Mouse (Mus musculus): Measurements from ENCODE around the gene Rita1. TPM values are rescaled to one million over a fixed set of nuclear protein-coding genes. Genes with fewer than 3 reads are reported as not detected.
A peak's percentile ranks its signal among the peaks of the same experiment; 100 is the strongest.

Rita1 gene
- total and polyA plus RNA-seq, 2 experiments from 2014 or later, result 24.1 to 28.6 TPM

- no peaks in the 10 kb centered on the region for H3K27me3 ChIP-seq (ENCODE audit: insufficient read depth, low read length)
- H3K4me2 ChIP-seq (ENCODE audit: low read depth), result peak overlapping the region; percentile 93
- WGBS, result 4% methylated on average over 26 of the region's 29 CpGs
- no peaks in the 10 kb centered on the region for H3K9me3 ChIP-seq (ENCODE audit: low read length)
- peaks cover 15% of the 10 kb centered on the region for H3K4me1 ChIP-seq (ENCODE audit: insufficient read depth)
- TF ChIP-seq CTCF (IDR thresholded peaks at IDR 0.05; ENCODE audit: low read depth), result no peak
- no peak for ATAC-seq
- peaks cover 9% of the 10 kb centered on the region; the same call in 1 of the 2 replicates for H3K36me3 ChIP-seq (ENCODE audit: insufficient read depth)
- H3K9ac ChIP-seq, result peak overlapping the region; percentile 67
- H3K4me3 ChIP-seq (ENCODE audit: low read depth, low read length), result peak overlapping the region; percentile 71
- peak overlapping the region; percentile 80 for H3K27ac ChIP-seq (ENCODE audit: low read depth, low read length)
- no peak for DNase-seq
Observed at GRCm38 (mm10) chr5:120587940-120588568, 24.3 kb downstream of the Rita1 start.

GRCm38 (mm10) chr5:120587616-120587926 is 24.8 kb downstream of the Rita1 start:
- H3K27me3 ChIP-seq (ENCODE audit: insufficient read depth, low read length), result no peaks in the 10 kb centered on the region
- H3K9me3 ChIP-seq (ENCODE audit: low read length), result no peaks in the 10 kb centered on the region
- H3K9ac ChIP-seq, result peak overlapping the region; percentile 67; the same call in 1 of the 2 replicates
- no peak for DNase-seq
- peak overlapping the region; percentile 71 for H3K4me3 ChIP-seq (ENCODE audit: low read depth, low read length)
- H3K36me3 ChIP-seq (ENCODE audit: insufficient read depth), result peaks cover 12% of the 10 kb centered on the region; the same call in 1 of the 2 replicates
- 25% methylated on average over 9 of the region's 9 CpGs for WGBS
- H3K4me2 ChIP-seq (ENCODE audit: low read depth), result peak overlapping the region; percentile 93
- H3K4me1 ChIP-seq (ENCODE audit: insufficient read depth), result peaks cover 15% of the 10 kb centered on the region
- no peak overlapping the region for H3K27ac ChIP-seq (ENCODE audit: low read depth, low read length)
- ATAC-seq, result no peak
- no peak for TF ChIP-seq CTCF (IDR thresholded peaks at IDR 0.05; ENCODE audit: low read depth)

- H3K4me3 ChIP-seq (ENCODE audit: low read depth, low read length), result peak overlapping the region; percentile 71
- ATAC-seq (no peak), DNase-seq (peak; percentile 50)
- H3K36me3 ChIP-seq (ENCODE audit: insufficient read depth), result peaks cover 13% of the 10 kb centered on the region; the same call in 1 of the 2 replicates
- 10% methylated on average over 17 of the region's 17 CpGs for WGBS
- H3K27me3 ChIP-seq (ENCODE audit: insufficient read depth, low read length), result no peaks in the 10 kb centered on the region
- H3K27ac ChIP-seq (ENCODE audit: low read depth, low read length), result peak overlapping the region; percentile 50
- no peak overlapping the region for H3K9ac ChIP-seq
- H3K4me1 ChIP-seq (ENCODE audit: insufficient read depth), result peaks cover 15% of the 10 kb centered on the region
- H3K9me3 ChIP-seq (ENCODE audit: low read length), result no peaks in the 10 kb centered on the region
- peak overlapping the region; percentile 93 for H3K4me2 ChIP-seq (ENCODE audit: low read depth)
- TF ChIP-seq CTCF (IDR thresholded peaks at IDR 0.05; ENCODE audit: low read depth), result no peak
Observed at GRCm38 (mm10) chr5:120586741-120587615, 25.4 kb downstream of the Rita1 start.

- no peak for DNase-seq
- H3K36me3 ChIP-seq (ENCODE audit: insufficient read depth), result peaks cover 20% of the 10 kb centered on the region; the same call in 1 of the 2 replicates
- no peak overlapping the region for H3K4me3 ChIP-seq (ENCODE audit: low read depth, low read length)
- no peak for TF ChIP-seq CTCF (IDR thresholded peaks at IDR 0.05; ENCODE audit: low read depth)
- no peak overlapping the region for H3K4me2 ChIP-seq (ENCODE audit: low read depth)
- no peaks in the 10 kb centered on the region for H3K27me3 ChIP-seq (ENCODE audit: insufficient read depth, low read length)
- WGBS, result 42% methylated on average over 15 of the region's 15 CpGs
- peaks cover 15% of the 10 kb centered on the region for H3K4me1 ChIP-seq (ENCODE audit: insufficient read depth)
- H3K9me3 ChIP-seq (ENCODE audit: low read length), result no peaks in the 10 kb centered on the region
- no peak overlapping the region for H3K9ac ChIP-seq
- no peak for ATAC-seq
- no peak overlapping the region for H3K27ac ChIP-seq (ENCODE audit: low read depth, low read length)
Observed at GRCm38 (mm10) chr5:120584968-120585367, 27.4 kb downstream of the Rita1 start.

- no peak overlapping the region for H3K4me2 ChIP-seq (ENCODE audit: low read depth)
- no peak overlapping the region for H3K27ac ChIP-seq (ENCODE audit: low read depth, low read length)
- H3K4me1 ChIP-seq (ENCODE audit: insufficient read depth), result peaks cover 12% of the 10 kb centered on the region; the same call in 1 of the 2 replicates
- peaks cover 20% of the 10 kb centered on the region; the same call in 1 of the 2 replicates for H3K36me3 ChIP-seq (ENCODE audit: insufficient read depth)
- DNase-seq, result no peak
- no peak overlapping the region for H3K4me3 ChIP-seq (ENCODE audit: low read depth, low read length)
- no peak for ATAC-seq
- H3K27me3 ChIP-seq (ENCODE audit: insufficient read depth, low read length), result no peaks in the 10 kb centered on the region
- H3K9me3 ChIP-seq (ENCODE audit: low read length), result no peaks in the 10 kb centered on the region
- 96% methylated on average over 4 of the region's 4 CpGs for WGBS
- no peak for TF ChIP-seq CTCF (IDR thresholded peaks at IDR 0.05; ENCODE audit: low read depth)
- no peak overlapping the region for H3K9ac ChIP-seq
Observed at GRCm38 (mm10) chr5:120583511-120583910, 28.9 kb downstream of the Rita1 start.

- Histone ChIP-seq H3K4me2 (ENCODE audit: low read depth) (no peak overlapping the region), H3K9me3 (ENCODE audit: low read length) (no peaks in the 10 kb centered on the region), H3K9ac (no peak overlapping the region), H3K4me1 (ENCODE audit: insufficient read depth) (peaks cover 5% of the 10 kb centered on the region; the same call in 1 of the 2 replicates), H3K27me3 (ENCODE audit: insufficient read depth, low read length) (no peaks in the 10 kb centered on the region), H3K36me3 (ENCODE audit: insufficient read depth) (peaks cover 20% of the 10 kb centered on the region; the same call in 1 of the 2 replicates), H3K4me3 (ENCODE audit: low read depth, low read length) (no peak overlapping the region), H3K27ac (ENCODE audit: low read depth, low read length) (no peak overlapping the region)
- WGBS, result 87% methylated on average over 9 of the region's 9 CpGs
- no peak for TF ChIP-seq CTCF (IDR thresholded peaks at IDR 0.05; ENCODE audit: low read depth)
- DNase-seq (no peak), ATAC-seq (no peak)
Observed at GRCm38 (mm10) chr5:120582002-120582401, 30.4 kb downstream of the Rita1 start.

All from forebrain, postnatal 0 days (tissue).